Mouse (Mus musculus) spleen, adult 2 months (tissue): ENCODE measurements around the gene Zfp385b.

Experiments
- CTCF ChIP-seq: fragments of 200-500 bp; IDR thresholded peaks from 2 replicates; pipeline ENCODE4 v1.5.1; 2011; ENCODE audit warnings: mild to moderate bottlenecking, inconsistent platforms; ENCODE audit not compliant: insufficient read depth, insufficient read length, insufficient replicate concordance; ENCODE audit errors: extremely low read depth
- POLR2A ChIP-seq: fragments of 200-500 bp; IDR thresholded peaks from 2 replicates; pipeline ENCODE4 v1.6.1; 2011; ENCODE audit warnings: low read depth, low read length, inconsistent platforms

- TF ChIP-seq CTCF (no peak), POLR2A (no peak)
Observed at GRCm38 (mm10) chr2:77713886-77714285, 105.6 kb downstream of the Zfp385b start.
